28 mouse cellular contexts compared by ENCODE assay signal in genomic region chr16:38466089-38466488, GRCm38 (mm10). TPM values are rescaled to one million over a fixed set of nuclear protein-coding genes. Genes with fewer than 3 reads are reported as not detected.
"Had no signal": no experiment of that assay in that cellular context is flagged by ENCODE, and none has a peak within 500 bp of the region (broad histone marks: within the 10 kb centered on the region; RNA-seq: fewer than 3 reads in every experiment).

No protein-coding gene starts in this region.

- H3K9ac ChIP-seq: heart, embryonic 13.5 days; heart, embryonic 15.5 days; hindbrain, embryonic 12.5 days; hindbrain, embryonic 14.5 days; intestine, embryonic 15.5 days; limb, embryonic 13.5 days; limb, embryonic 15.5 days; liver, embryonic 13.5 days; liver, embryonic 15.5 days; liver, postnatal 0 days had no signal

- H3K36me3 ChIP-seq: heart, embryonic 13.5 days; heart, embryonic 15.5 days; hindbrain, embryonic 10.5 days; hindbrain, embryonic 12.5 days; intestine, embryonic 15.5 days; limb, embryonic 13.5 days; limb, embryonic 15.5 days; liver, embryonic 13.5 days; liver, embryonic 15.5 days had no signal

- H3K27me3 ChIP-seq: heart, embryonic 13.5 days; heart, embryonic 15.5 days; hindbrain, embryonic 12.5 days; intestine, embryonic 15.5 days; limb, embryonic 13.5 days; limb, embryonic 15.5 days; liver, embryonic 13.5 days; liver, embryonic 15.5 days had no signal

- H3K27ac ChIP-seq: gastrocnemius, adult 2 months; heart, adult 2 months; heart, embryonic 13.5 days; heart, embryonic 15.5 days; hindbrain, embryonic 10.5 days; hindbrain, embryonic 12.5 days; hindbrain, embryonic 14.5 days; intestine, embryonic 15.5 days; limb, embryonic 13.5 days; limb, embryonic 15.5 days; liver, embryonic 13.5 days; liver, embryonic 15.5 days had no signal

- ATAC-seq: hindbrain, embryonic 16.5 days; inflammation-experienced regulatory T-cells, adult 6 months; liver, postnatal 0 days had no signal

- H3K4me3 ChIP-seq: gastrocnemius, adult 2 months; heart, adult 2 months; heart, embryonic 13.5 days; heart, embryonic 15.5 days; hindbrain, embryonic 10.5 days; hindbrain, embryonic 12.5 days; intestine, embryonic 15.5 days; limb, embryonic 13.5 days; limb, embryonic 15.5 days; liver, embryonic 13.5 days; liver, embryonic 15.5 days had no signal

- H3K4me2 ChIP-seq: heart, embryonic 11.5 days; heart, embryonic 13.5 days; heart, embryonic 15.5 days; hindbrain, embryonic 12.5 days; hindbrain, embryonic 14.5 days; intestine, embryonic 15.5 days; limb, embryonic 13.5 days; limb, embryonic 15.5 days; liver, embryonic 13.5 days; liver, embryonic 15.5 days had no signal

- H3K9me3 ChIP-seq: heart, embryonic 13.5 days; heart, embryonic 15.5 days; hindbrain, embryonic 10.5 days; hindbrain, embryonic 12.5 days; intestine, embryonic 15.5 days; limb, embryonic 13.5 days; limb, embryonic 15.5 days; liver, embryonic 13.5 days; liver, embryonic 15.5 days had no signal

- DNase-seq: gastrocnemius, adult 2 months; gastrocnemius, postnatal 10 days; gastrocnemius, postnatal 25 days; heart, adult 2 months; heart, postnatal 14 days; heart, postnatal 4 days; kidney, adult 18-20 months; kidney, adult 8-10 months; kidney, postnatal 10 days; kidney, postnatal 36 days; layer of hippocampus, adult 9-11 months; layer of hippocampus, postnatal 36 days; left cerebral cortex, postnatal 4 days; liver, embryonic 13.5 days; liver, postnatal 0 days had no signal

- H3K4me1 ChIP-seq: hindbrain, embryonic 12.5 days; limb, embryonic 13.5 days; limb, embryonic 15.5 days had no signal

RNA-seq across cellular contexts. Expression of gene Cd80, which starts 10.7 kb away (rescaled TPM):
- total RNA-seq: granulocyte monocyte progenitor cell, adult 5-6 weeks had no signal

RNA-seq across cellular contexts. Expression of gene Pla1a, which starts 33.1 kb away (rescaled TPM):
- total RNA-seq: granulocyte monocyte progenitor cell, adult 5-6 weeks had no signal
